Mouse (Mus musculus) Muller cell, postnatal 12 days (primary cell): ENCODE results near the gene Dkc1.

Experiments used
- DNase-seq: peaks from one replicate; pipeline ENCODE4 v3.0.0-alpha.2; 2015; ENCODE audit errors: inconsistent ontology term

The Dkc1 gene

DNA sequence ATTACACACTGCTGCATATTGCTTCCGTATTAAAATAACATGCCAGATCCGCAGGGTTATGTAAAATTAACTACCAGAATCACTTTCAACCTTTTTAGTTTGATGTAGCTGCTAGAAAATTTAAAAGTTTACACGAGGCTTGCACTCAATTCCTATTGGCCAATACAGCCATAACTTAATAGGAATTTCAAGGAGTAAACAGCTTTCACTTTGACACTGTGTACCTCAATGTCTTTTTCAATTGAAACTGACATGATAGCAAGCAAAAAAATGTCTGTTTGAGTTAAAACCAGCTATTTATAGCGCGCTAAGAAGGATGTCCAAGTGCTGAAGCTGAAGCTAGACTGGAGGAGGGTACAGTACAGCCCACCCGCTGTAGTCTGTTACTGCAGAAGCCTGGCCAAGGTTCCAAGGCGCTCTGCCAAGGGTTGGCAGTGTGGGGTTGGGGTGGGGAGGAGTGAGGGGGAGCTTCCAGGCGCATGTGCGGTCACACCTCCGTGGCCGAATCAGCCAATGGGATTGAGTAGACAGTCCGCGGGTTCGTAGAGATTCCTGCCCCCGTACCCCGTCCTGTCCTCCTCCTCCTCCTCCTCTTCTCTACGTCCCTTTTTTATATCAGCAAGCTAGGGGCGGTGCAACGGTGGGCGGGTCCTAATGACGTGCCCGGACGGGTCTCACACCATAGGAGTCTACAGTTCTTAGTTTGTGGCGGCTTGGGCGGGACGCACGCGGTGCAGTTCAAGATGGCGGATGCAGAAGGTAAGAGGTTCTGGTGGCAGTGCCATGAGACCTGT lies at the start of gene Dkc1:
Dkc1 (plus strand) TSS at position 486 of the 794 bp plus-strand sequence.
- peak; percentile 96 for DNase-seq

DNA sequence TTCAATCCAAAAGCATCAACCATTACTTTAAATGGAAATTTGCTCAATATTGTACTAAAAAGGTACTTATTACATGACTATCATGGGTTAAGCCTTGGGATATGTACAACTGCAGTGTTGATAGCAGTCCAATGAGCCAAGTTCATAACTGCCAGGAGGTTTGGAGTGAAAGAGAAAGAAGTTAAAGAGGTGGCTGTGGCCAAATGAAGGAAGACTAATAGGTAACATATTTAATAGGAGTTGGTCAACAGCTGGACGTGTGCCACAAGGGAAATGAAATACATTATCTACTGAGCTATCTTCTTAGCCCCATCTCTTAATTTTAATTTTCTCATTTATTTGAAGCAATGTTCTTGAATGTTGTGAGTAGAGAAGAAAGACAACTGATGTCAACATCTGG lies 49.7 kb upstream of the Dkc1 start:
- DNase-seq = no peak

DNA sequence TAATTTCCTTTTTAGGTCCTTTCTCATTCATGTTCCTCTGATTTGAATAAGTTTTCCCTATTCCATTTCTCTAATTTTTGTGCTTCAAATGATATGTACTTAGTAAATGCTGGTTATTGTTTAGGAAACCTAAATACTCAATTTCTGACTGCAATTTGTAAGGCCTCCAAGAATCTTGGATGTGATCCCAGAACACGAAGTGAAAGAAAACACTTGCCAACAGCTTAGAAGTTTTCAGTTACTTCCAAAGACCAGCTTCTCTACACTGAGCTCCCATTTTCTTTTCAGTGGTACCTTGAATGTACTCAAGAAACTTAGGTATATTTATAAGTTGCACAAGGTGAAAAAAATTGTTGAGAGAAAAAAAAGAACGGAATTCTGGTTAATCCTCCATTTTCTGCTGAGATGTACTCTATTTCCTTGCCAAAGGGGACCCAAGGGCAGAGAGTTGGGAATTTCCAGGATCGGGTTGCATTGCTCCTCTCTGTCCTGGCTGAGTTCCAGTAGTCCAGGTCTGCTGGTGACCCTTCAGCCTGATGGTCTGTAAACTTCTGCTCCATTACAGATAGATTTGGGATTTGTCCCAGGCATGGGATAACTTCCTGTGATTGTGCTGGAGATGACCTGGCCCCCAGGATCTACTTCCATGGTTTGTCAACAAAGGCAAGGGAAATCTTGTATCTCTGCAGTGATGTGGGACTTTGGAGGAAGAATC lies 48.6 kb upstream of the Dkc1 start:
- peak; percentile 44 for DNase-seq

DNA sequence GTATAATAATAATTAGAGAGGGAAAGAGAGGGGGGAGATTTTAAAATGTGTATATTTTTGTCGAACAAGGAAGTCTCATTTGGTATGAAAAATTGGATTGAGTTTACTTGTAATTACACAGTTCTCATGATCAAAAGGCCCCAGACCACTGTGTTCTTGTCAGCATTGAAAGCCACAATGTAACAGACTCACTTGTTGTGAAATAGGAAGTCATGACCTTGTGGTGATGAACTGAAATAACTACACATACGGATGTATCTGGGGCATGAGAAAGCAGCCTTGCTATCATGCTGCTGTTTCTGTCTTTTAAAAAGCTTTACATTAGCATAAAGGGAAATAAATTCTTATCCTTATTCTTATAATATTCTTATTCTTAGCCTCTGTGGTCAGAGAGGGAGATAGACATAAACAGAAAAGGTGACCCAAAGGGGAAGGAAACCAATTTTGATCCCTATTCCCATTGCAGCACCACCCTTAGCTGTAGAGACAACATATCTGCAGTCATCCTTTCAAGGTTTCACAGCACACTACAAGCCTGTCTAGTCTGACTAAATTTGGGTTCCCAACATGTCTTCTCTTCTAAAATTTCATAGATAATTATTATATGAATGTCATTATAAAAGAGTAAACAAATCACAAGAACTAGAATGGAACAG lies 39.4 kb upstream of the Dkc1 start:
- no peak for DNase-seq

DNA sequence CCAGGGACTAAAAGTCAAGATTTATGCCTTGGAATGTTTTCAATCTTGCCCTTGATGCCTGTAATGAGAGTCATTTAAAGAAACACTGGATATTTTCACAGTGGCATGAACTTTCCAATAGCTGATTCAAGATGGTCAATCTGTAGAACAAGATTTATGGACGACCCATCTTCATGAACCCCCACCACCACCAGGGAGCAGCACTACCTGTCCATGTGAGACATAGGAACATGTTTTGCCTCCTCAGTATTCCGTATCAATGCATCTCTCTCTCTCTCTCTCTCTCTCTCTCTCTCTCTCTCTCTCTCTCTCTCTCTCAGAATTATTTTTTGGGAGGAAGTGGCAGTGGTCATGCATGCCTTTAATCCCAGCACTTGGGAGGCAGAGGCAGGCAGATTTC lies 13.3 kb upstream of the Dkc1 start:
- no peak for DNase-seq

DNA sequence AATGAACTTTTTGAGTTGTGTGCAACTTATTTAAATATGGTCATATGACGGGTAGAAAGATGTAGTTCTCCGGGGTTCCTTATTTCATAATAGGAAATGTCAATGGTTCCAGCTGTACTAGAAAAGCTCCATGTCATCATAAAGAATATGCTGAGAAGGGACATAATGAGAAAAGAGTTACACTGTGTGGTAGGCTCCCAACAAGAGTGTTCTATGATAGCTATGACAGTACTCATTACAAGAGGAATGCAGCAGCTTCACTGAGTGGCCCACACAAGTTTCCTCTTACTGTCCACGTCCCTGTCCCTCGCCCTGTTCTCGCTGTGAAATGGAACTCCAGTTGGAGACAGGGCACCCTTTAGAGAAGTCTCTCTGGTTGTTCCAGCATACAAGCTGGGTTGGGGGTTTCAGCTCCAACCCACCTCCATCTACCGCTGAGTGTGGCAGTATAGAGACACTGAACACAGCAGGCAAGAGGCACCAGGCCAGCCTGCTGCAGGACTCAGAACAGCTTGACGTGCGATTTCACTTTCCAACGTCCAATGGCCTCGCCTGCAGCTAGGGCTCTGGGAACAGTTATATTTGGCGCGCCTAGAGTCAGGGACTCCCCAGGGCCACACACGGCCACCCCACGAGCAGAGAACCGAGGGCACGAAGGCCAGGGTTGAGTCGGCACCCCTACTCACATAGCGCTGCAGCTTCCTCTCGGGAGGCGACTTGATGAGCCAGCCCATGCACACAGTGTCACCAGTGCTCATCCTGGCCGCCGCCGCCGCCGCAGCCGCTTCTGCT lies 11.5 kb upstream of the Dkc1 start:
- DNase-seq = peak; percentile 29

DNA sequence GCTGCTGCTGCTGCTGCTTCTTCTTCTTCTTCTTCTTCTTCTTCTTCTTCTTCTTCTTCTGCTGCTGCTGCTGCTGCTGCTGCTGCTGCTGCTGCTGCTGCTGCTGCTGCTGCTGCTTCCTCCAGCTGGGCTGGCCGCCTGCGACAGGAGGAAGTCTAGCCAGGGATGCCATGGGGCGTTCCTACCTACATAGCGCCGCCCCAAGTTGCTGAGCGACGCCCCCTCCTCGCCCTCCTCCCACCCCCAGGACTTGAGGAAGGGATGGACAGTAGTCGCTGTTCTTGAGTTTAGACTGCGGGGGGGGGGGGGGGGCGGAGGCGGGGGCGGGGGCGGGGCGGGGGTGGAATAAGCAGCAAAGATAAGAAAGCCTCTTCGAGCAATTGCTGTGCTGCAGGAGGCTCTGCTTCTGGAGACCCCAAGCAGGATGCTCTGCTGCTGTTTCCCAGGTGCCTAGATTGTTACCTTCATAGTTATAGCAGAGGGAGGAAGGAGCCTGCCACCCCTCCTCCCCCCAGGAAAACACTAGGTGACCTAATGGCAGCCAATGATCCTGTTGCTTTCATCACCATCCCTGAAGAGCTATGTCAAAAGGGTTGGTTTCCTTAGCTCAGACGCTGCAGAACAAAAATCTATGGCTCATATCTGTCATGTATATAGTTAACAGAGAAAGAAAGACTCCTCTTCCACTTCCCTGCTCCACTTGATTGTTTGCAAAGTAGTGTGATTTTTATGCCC lies 10.7 kb upstream of the Dkc1 start, which contains the start of gene Gab3:
Gab3 (minus strand) TSS at position 685 of the 735 bp plus-strand sequence.
- peak; percentile 69 for DNase-seq

DNA sequence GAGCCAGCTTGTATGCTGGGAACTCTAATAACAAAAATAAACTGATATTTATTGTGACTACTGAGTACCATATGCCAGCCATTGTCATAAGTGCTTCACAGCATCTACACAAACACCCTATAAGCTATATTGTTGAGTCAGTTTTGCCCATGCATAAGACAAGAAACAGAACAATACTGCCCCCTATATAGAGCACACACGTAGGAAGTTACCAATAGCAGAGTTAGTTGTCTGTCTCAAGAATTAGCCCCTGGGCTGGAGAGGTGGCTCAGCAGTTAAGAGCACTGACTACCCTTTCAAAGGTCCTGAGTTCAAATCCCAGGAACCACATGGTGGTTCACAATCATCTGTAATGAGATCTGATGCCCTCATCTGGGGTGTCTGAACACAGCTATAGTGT lies 10.0 kb upstream of the Dkc1 start:
- DNase-seq = no peak

DNA sequence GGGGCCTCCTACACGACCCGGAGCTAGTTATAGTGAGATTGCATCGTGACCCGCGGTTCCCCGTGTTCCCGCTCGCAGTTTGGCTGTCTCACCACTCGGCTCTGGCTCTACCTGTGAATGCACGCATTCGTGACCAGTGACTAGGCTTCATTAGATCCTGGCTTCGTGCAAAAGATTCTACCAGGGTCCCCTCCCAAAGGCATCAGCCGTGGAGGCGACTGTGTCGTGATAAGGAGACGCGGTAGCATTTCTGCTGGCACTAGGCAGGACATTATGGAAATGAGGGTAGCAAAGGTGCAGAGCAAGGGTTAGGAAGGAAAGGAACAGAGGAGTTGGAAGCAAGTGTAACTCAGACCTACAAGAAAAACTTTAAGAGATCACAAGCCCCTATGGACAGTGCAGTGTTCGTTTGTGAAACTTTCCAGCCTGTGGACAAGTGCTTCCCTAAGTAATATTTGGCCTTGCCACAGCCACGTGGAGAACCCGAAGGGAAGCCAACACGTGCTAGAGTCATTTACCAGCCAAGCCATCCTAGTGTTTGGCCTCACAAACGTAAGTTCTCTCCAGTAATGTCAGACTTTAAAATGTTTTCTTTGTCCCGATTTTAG lies 613 bp downstream of the Dkc1 start:
- DNase-seq = no peak

DNA sequence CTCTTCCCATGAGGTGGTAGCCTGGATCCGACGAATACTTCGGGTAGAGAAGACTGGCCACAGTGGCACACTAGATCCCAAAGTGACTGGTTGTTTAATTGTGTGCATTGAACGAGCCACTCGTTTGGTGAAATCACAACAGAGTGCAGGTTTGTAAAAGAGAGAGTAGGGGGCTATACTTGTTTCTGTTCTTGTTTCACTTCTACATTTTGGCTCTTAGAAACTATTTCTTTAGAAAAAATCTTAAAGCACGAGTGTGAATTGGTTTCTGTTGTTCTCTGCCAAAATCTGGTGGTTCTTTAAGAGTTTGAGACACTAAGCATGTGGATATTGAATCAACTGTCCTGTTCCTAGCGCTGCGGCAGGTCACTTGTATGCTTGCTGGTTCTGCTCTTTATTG lies 3.1 kb downstream of the Dkc1 start:
- no peak for DNase-seq

DNA sequence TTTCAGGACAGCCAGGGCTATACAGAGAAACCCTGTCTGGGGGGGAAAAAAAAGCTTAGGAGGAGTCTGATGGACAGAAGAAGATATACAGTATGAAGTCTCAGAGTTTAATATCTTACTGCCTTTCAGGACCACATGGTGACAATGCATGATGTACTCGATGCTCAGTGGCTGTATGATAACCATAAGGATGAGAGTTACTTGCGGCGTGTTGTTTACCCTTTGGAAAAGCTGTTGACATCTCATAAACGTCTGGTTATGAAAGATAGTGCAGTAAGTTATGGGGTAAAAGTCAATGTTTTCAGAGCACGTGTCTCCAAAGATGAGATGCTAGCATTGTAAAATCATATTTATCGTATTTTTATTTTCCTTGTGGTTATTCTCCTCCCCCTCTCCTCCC lies 6.6 kb downstream of the Dkc1 start:
- no peak for DNase-seq

DNA sequence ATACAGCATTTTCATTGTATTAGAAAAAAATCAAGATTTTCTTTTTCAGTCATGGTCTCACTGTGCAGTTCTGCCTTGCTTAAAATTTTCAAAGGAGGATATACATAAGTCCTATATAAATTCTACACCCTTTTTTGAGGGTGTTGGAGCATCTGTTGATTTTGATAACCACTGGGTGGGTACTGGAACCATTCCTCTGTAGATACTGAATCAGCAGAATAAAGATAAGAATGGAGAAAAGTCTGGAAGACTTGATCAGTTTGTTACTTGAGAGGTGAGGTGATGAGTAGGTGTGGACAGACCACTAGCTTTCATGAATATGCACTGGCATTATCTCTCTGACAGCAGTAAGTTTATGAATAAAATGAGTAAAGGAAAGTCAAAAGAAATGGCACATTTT lies 19.9 kb downstream of the Dkc1 start:
- no peak for DNase-seq

DNA sequence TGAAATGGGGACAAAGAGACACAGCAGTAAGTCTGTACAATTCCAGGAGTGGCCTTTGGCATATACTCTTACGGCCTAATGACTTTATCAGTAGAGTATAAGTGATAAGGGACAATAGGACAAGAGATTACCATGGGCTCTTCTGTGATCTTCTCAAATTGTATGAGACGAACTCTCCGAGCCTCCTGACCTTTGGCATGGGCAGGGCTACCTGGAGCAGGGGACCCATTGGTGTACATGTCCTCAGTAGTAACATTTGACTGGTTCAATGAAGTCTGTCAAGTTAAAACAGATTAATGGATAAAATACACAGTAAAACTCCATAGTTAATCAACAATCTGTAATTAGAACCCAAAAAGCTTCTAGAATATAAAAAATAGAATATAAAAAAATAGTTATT lies 30.0 kb downstream of the Dkc1 start:
- no peak for DNase-seq

DNA sequence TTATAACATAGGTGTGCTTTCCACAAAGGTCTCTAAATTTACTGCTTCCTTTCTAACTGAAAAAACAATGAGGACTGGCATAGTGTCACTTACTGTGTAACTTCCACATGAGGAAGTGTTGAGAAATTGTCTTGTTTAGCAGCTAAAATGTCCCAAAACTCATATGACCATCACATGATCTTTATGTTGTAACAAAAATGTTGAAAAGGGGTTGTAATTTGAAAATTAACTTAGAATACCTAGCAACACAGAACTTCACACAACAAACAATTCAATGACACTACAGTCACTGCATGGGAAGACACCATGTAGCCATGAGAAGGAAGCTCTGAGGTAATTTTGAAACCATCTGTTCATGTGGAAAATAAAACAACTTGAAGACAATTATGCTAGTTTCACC lies 31.2 kb downstream of the Dkc1 start:
- no peak for DNase-seq

DNA sequence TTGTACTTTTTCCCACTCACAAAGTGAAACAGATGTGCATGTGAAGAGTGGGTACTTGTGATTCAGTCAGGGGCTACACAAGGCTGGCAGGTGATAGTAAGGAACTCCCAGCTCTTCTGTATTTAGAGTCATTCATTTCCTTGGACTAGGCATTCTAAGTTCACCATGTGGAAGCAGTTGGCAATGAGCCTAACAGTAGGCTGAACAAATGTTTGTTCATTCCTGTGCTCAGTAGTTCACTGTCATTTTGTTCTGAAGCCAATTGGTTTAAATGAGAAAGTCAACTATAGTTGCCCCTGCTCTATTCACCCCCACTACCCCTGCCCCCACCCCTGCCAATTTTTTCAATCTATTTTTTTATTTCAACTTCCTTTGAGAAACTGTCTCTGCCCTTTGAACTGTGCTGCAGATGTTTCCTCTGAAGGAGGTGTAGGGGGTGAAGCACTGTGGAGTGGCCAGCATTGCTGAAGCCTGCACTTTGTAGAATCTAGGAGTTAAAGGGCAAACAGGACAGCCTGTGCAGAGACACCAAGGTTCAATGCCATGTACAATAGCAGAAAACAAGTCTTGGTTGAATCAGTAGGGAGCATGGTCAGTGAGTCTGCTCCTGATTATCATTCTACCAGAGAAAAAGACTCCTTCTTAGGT lies 32.8 kb downstream of the Dkc1 start:
- DNase-seq = no peak

DNA sequence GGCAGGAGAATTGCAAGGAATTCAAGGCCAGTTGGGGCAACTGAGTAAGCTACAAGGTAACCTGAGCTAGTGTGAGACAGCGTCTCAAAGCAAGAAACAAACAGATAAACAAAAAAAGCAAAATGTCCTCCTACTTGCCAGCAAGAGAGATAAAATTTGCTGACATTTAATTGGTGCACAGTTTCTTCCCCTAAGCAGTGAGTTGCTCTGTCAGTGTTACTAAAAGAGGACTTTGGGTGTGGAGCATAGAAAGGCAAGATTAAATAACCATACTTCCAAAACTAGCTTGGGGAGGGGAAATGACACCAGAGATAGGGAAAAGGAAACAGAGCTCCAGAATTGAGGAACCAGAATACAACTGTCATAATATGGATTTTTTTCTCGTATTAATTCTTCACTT lies 33.8 kb downstream of the Dkc1 start:
- no peak for DNase-seq

DNA sequence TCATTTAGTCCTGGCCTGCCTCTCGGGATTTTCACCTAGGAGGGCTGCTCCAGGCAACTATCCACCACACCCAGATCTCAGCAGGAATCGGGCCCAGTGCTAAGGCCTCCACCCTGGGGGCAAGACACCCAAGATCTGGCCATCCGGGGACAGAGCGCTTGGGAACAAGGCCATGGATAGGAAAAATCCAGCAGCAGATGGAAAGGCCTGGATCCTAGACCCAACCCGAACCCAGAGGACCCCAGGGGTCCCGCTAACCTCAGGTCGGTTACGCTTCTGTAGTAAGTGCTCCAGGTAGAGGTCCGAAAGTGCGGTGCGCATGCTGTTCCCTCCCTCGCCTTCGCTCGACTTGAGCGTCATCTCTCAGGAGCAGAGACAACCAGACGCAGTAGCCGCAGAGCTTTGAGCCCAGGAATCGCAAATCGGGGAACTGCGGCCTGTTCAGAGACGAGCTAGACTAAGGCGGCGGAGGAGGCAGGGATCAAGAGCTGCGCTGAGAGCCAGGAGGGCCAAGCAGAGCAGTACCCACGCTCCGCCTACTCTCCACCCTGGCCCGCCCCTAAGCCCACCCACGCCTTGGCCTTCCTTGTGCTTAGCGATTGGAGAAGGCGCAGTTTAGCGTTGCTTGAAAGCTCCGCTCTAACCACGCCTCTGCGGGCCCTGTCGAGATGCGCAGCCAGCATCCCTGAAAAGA lies 35.0 kb downstream of the Dkc1 start, which contains the start of gene Mpp1:
Mpp1 (minus strand) TSS at position 550 of the 694 bp plus-strand sequence.
- peak; percentile 88 for DNase-seq

DNA sequence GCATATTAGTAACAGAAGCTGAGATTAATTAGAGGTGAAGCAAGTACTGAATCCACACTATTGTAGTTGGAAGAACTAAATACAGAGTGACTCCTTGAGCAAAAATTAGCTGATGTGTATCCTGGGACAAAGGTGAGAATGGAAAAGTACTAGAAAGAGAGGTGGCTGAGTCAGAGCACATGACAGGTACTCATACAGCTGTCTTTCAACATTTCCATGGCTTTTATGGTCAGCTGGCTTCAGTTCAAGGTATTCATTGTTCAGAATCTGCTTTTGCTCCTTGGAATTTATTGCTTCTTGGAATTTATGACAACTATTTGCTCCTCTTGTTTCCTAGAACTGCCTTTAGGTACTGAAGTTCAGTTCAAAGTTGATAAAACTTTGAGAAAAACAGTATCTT lies 41.3 kb downstream of the Dkc1 start:
- DNase-seq = no peak

DNA sequence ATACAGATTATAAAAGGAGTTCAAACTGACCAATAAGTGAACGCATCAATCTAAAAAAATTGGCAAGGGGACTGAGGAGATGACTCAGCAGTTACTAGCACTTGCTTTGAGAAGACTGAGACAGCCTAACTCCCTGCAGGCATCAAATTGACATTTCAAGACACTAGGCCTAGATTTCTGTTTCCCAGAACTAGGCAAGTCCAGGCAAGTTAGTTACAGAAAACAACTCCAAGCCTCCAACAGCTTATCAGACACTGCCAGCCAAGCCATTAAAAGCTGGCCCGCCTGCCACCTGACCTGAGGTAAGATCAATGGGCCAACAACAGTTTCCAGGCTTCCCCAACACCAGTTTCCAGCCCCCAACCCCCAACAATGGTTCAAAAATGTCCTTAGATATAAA lies 42.1 kb downstream of the Dkc1 start:
- DNase-seq = no peak

DNA sequence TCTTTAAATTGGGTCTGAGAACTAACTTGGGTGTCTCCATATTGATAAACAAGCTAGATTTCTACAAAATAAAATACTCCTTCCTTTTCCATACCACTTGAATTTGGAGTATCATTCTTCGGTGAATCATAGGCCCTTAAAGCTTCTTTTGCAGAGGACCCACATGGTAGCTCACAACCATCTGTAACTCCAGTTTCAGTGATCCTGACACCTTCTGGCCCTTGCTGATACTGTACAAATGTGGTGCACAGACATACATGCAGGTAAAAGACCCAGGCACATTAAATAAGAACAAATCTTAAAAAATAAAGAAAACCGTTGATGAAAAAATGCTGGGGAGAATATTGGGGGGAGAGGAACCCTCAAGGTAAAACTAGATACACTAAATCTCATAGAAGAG lies 42.5 kb downstream of the Dkc1 start:
- DNase-seq = no peak
